Mouse (Mus musculus): ENCODE results near the gene Tbc1d23. TPM values are rescaled to one million over a fixed set of nuclear protein-coding genes. Genes with fewer than 3 reads are reported as not detected.

Gene Tbc1d23
- total and polyA plus RNA-seq, 2 experiments from 2014 or later = 36.9 to 66.1 TPM

GRCm38 (mm10) chr16:57171570-57171969 lies 59.7 kb downstream of the Tbc1d23 start:
- no peak overlapping the region for H3K4me2 ChIP-seq (ENCODE audit: low read depth, low read length, poor library complexity, severe bottlenecking)
- no peak overlapping the region for H3K27ac ChIP-seq (ENCODE audit: low read depth, low read length)
- no peak for DNase-seq (ENCODE audit: low spot score)
- no peaks in the 10 kb centered on the region for H3K27me3 ChIP-seq (ENCODE audit: insufficient read depth, low read length)
- 0 out of 2 replicates have a peak, but pooled peaks cover 5% of the 10 kb centered on the region for H3K4me1 ChIP-seq (ENCODE audit: insufficient read depth, low read length)
- no peaks in the 10 kb centered on the region for H3K9me3 ChIP-seq (ENCODE audit: low read length)
- no peak overlapping the region for H3K4me3 ChIP-seq (ENCODE audit: low read depth, low read length)
- WGBS = 94% methylated on average over 6 of the region's 6 CpGs
- no peak for ATAC-seq (ENCODE audit: low FRiP score)
- H3K36me3 ChIP-seq (ENCODE audit: insufficient read depth, low read length) = peaks cover 28% of the 10 kb centered on the region; the same call in 1 of the 2 replicates
- no peak overlapping the region for H3K9ac ChIP-seq (replicated peaks; ENCODE audit: low read length, poor library complexity, severe bottlenecking)
- no peak for TF ChIP-seq CTCF (IDR thresholded peaks at IDR 0.05)

- Histone ChIP-seq H3K27me3 (ENCODE audit: insufficient read depth, low read length) (no peaks in the 10 kb centered on the region), H3K9ac (replicated peaks; ENCODE audit: low read length, poor library complexity, severe bottlenecking) (no peak overlapping the region), H3K27ac (ENCODE audit: low read depth, low read length) (no peak overlapping the region), H3K36me3 (ENCODE audit: insufficient read depth, low read length) (peaks cover 25% of the 10 kb centered on the region; the same call in 1 of the 2 replicates), H3K4me3 (ENCODE audit: low read depth, low read length) (no peak overlapping the region), H3K4me2 (ENCODE audit: low read depth, low read length, poor library complexity, severe bottlenecking) (no peak overlapping the region), H3K4me1 (ENCODE audit: insufficient read depth, low read length) (0 out of 2 replicates have a peak, but pooled peaks cover 5% of the 10 kb centered on the region), H3K9me3 (ENCODE audit: low read length) (no peaks in the 10 kb centered on the region)
- ATAC-seq (ENCODE audit: low FRiP score) = no peak
- WGBS = 94% methylated on average over 8 of the region's 8 CpGs
- no peak for TF ChIP-seq CTCF (IDR thresholded peaks at IDR 0.05)
- no peak for DNase-seq (ENCODE audit: low spot score)
These were observed 60.1 kb downstream of the Tbc1d23 start for GRCm38 (mm10) chr16:57171161-57171560.

- Histone ChIP-seq H3K4me2 (ENCODE audit: low read depth, low read length, poor library complexity, severe bottlenecking) (no peak overlapping the region), H3K9me3 (ENCODE audit: low read length) (no peaks in the 10 kb centered on the region), H3K4me1 (ENCODE audit: insufficient read depth, low read length) (0 out of 2 replicates have a peak, but pooled peaks cover 5% of the 10 kb centered on the region), H3K9ac (replicated peaks; ENCODE audit: low read length, poor library complexity, severe bottlenecking) (no peak overlapping the region), H3K36me3 (ENCODE audit: insufficient read depth, low read length) (peaks cover 23% of the 10 kb centered on the region; the same call in 1 of the 2 replicates), H3K4me3 (ENCODE audit: low read depth, low read length) (no peak overlapping the region), H3K27ac (ENCODE audit: low read depth, low read length) (no peak overlapping the region), H3K27me3 (ENCODE audit: insufficient read depth, low read length) (no peaks in the 10 kb centered on the region)
- ATAC-seq (ENCODE audit: low FRiP score) (no peak), DNase-seq (ENCODE audit: low spot score) (no peak)
- 49% methylated on average over 4 of the region's 4 CpGs for WGBS
- no peak for TF ChIP-seq CTCF (IDR thresholded peaks at IDR 0.05)
These were observed 63.1 kb downstream of the Tbc1d23 start for GRCm38 (mm10) chr16:57168236-57168635.

- Histone ChIP-seq H3K27ac (ENCODE audit: low read depth, low read length) (peak overlapping the region; percentile 73), H3K9me3 (ENCODE audit: low read length) (no peaks in the 10 kb centered on the region), H3K4me1 (ENCODE audit: insufficient read depth, low read length) (0 out of 2 replicates have a peak, but pooled peaks cover 5% of the 10 kb centered on the region), H3K9ac (replicated peaks; ENCODE audit: low read length, poor library complexity, severe bottlenecking) (peak overlapping the region; percentile 73), H3K4me2 (ENCODE audit: low read depth, low read length, poor library complexity, severe bottlenecking) (peak overlapping the region; percentile 80), H3K4me3 (ENCODE audit: low read depth, low read length) (peak overlapping the region; percentile 63), H3K27me3 (ENCODE audit: insufficient read depth, low read length) (no peaks in the 10 kb centered on the region), H3K36me3 (ENCODE audit: insufficient read depth, low read length) (peaks cover 23% of the 10 kb centered on the region; the same call in 1 of the 2 replicates)
- TF ChIP-seq CTCF (IDR thresholded peaks at IDR 0.05) = no peak
- no peak for DNase-seq (ENCODE audit: low spot score)
- ATAC-seq (ENCODE audit: low FRiP score) = peak; percentile 47
- 27% methylated on average over 5 of the region's 5 CpGs for WGBS
These were observed 63.8 kb downstream of the Tbc1d23 start for GRCm38 (mm10) chr16:57167514-57167912.

GRCm38 (mm10) chr16:57166611-57167513 lies 64.4 kb downstream of the Tbc1d23 start, which contains the start of gene Nit2:
Nit2 (minus strand) TSS chr16:57167341.
- Histone ChIP-seq H3K27me3 (ENCODE audit: insufficient read depth, low read length) (no peaks in the 10 kb centered on the region), H3K27ac (ENCODE audit: low read depth, low read length) (peak within 1 kb of the TSS; percentile 73), H3K4me1 (ENCODE audit: insufficient read depth, low read length) (0 out of 2 replicates have a peak, but pooled peaks cover 5% of the 10 kb centered on the region), H3K36me3 (ENCODE audit: insufficient read depth, low read length) (peaks cover 20% of the 10 kb centered on the region; the same call in 1 of the 2 replicates), H3K9ac (replicated peaks; ENCODE audit: low read length, poor library complexity, severe bottlenecking) (peak within 1 kb of the TSS; percentile 73), H3K4me3 (ENCODE audit: low read depth, low read length) (peak within 1 kb of the TSS; percentile 63), H3K9me3 (ENCODE audit: low read length) (no peaks in the 10 kb centered on the region), H3K4me2 (ENCODE audit: low read depth, low read length, poor library complexity, severe bottlenecking) (peak within 1 kb of the TSS; percentile 80)
- DNase-seq (ENCODE audit: low spot score) (peak; percentile 91), ATAC-seq (ENCODE audit: low FRiP score) (peak; percentile 98)
- under 1% methylated on average over 58 of the region's 58 CpGs for WGBS
- TF ChIP-seq CTCF (IDR thresholded peaks at IDR 0.05) = peak; percentile 79
